In the genomic region with DNA sequence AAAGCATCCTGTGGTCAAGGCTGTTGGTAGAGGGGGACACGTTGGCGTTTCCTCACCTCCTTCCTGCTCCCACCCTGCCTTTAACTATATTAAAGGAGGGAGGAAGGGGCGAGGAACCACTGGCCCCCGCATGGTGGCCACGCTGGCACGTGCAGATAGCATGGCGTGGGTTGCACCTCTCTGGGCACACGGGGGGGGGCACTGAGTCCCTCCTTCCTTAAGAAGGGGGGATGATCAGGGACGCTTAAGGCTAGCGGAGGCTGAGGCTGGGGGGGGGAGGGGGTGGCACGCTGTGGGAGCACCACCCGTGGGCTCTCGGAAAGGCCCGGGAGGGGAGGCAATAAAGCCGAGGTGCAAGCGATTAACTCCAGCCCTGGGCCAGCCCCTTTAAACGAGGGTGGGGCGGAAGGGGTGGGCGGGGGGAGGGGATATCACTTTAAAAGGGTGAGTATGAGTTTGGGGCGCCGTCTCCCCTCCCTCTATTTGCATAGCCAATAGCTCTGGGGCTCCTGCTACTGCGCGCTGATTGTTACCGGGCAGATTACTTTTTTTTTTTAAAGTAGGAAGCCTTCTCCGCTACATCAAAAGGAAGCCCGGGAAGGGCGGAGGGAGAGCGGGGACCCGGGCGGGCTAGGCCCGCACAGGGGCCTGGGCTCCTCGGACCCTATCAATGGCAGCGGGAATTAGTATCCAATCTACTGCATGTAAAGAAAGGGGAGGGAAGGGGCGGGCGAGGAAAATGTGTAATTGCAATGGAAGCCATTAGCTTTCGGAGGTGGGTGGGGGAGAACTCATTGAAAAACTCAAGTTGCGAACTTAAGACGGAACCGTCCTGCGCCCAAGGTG, we compare ENCODE assay signal across 8 mouse cellular contexts. TPM values are rescaled to one million over a fixed set of nuclear protein-coding genes. Genes with fewer than 3 reads are reported as not detected.
DNase-seq lines count a peak whose midpoint lies in the region; ATAC-seq and TF ChIP-seq lines count a peak whose summit lies in the region.

A gene (minus strand): TSS at position 88 of the 846 bp plus-strand sequence.

- DNase-seq in urinary bladder, postnatal 14 days (ENCODE audit: low spot score): peak; percentile 60
- no peak for DNase-seq in urinary bladder, postnatal 25 days (ENCODE audit: low spot score)
- peak; percentile 62 for DNase-seq in heart, postnatal 25 days (ENCODE audit: low spot score)
- no peak for DNase-seq in large intestine, adult 2 months (ENCODE audit: low read depth, low spot score)
- DNase-seq in lung, adult 2 months: peak; percentile 56
- DNase-seq in thymus, postnatal 10 days (ENCODE audit: low spot score in 2 of 2): peak; percentile 46 to 58

- WGBS in embryonic facial prominence, embryonic 15.5 days: under 1% methylated on average over 40 of the region's 40 CpGs
- WGBS in large intestine, adult 2 months: 2% methylated on average over 40 of the region's 40 CpGs
- WGBS in lung, adult 2 months: under 1% methylated on average over 38 of the region's 40 CpGs
- WGBS in neural tube, embryonic 14.5 days: under 1% methylated on average over 39 of the region's 40 CpGs

- 0 out of 2 replicates have a peak, but pooled peaks cover 4% of the 10 kb centered on the region for H3K27me3 ChIP-seq in embryonic facial prominence, embryonic 15.5 days
- H3K27me3 ChIP-seq in neural tube, embryonic 14.5 days (ENCODE audit: control insufficient read depth, insufficient read depth, low read length): peaks cover 28% of the 10 kb centered on the region

- TF ChIP-seq CTCF in lung, adult 2 months (IDR thresholded peaks at IDR 0.05; ENCODE audit: insufficient read depth, low read length): no peak

- peak within 1 kb of the TSS; percentile 93 for H3K27ac ChIP-seq in embryonic facial prominence, embryonic 15.5 days (replicated peaks)
- H3K27ac ChIP-seq in neural tube, embryonic 14.5 days (ENCODE audit: low read depth, low read length): no peak within 1 kb of the TSS

- peak within 1 kb of the TSS; percentile 94 for H3K4me2 ChIP-seq in embryonic facial prominence, embryonic 15.5 days (replicated peaks)
- peak within 1 kb of the TSS; percentile 70 for H3K4me2 ChIP-seq in neural tube, embryonic 14.5 days (ENCODE audit: low read depth, low read length)

- no peaks in the 10 kb centered on the region for H3K36me3 ChIP-seq in embryonic facial prominence, embryonic 15.5 days
- no peaks in the 10 kb centered on the region for H3K36me3 ChIP-seq in neural tube, embryonic 14.5 days (ENCODE audit: control insufficient read depth, insufficient read depth, low read length)

- peak within 1 kb of the TSS; percentile 27 for H3K9ac ChIP-seq in embryonic facial prominence, embryonic 15.5 days
- H3K9ac ChIP-seq in neural tube, embryonic 14.5 days (replicated peaks; ENCODE audit: low read depth, low read length): peak within 1 kb of the TSS; percentile 35

- H3K4me1 ChIP-seq in embryonic facial prominence, embryonic 15.5 days: peaks cover 54% of the 10 kb centered on the region
- H3K4me1 ChIP-seq in lung, adult 2 months (ENCODE audit: control insufficient read depth, insufficient read depth, low read length): peaks cover 19% of the 10 kb centered on the region
- peaks cover 39% of the 10 kb centered on the region for H3K4me1 ChIP-seq in neural tube, embryonic 14.5 days (ENCODE audit: control insufficient read depth, insufficient read depth, low read length)

- intact Hi-C loops in heart, postnatal 25 days (cut with DNase I): no loop called here

- peak within 1 kb of the TSS; percentile 76 for H3K4me3 ChIP-seq in embryonic facial prominence, embryonic 15.5 days (replicated peaks)
- peak within 1 kb of the TSS; percentile 35 for H3K4me3 ChIP-seq in lung, adult 2 months (replicated peaks; ENCODE audit: extremely low read depth, low read depth, low read length)
- H3K4me3 ChIP-seq in neural tube, embryonic 14.5 days (ENCODE audit: low read depth, low read length): peak within 1 kb of the TSS; percentile 29

- ATAC-seq in embryonic facial prominence, embryonic 15.5 days (ENCODE audit: insufficient number of reproducible peaks, low FRiP score, low TSS enrichment, low read depth): peak; percentile 77
- ATAC-seq in neural tube, embryonic 14.5 days (ENCODE audit: low read depth): peak; percentile 47

- no peak for TF ChIP-seq POLR2A in lung, adult 2 months (IDR thresholded peaks at IDR 0.05; ENCODE audit: borderline replicate concordance, extremely low read depth, low read depth, low read length)

- H3K9me3 ChIP-seq in embryonic facial prominence, embryonic 15.5 days (replicated peaks): no peaks in the 10 kb centered on the region
- H3K9me3 ChIP-seq in neural tube, embryonic 14.5 days (ENCODE audit: control insufficient read depth, low read length): no peaks in the 10 kb centered on the region

RNA-seq across cellular contexts. Expression of the gene that starts here (rescaled TPM):
- polyA plus RNA-seq in embryonic facial prominence, embryonic 15.5 days (2015; fragmentation: Nextera tagmentation; extraction: Ambion mirVana): 918 and 948 TPM in 2 replicates
- total RNA-seq in heart, postnatal 25 days (2021): 100 to 1,000 TPM; 155 to 157 TPM
- 48.1 and 106 TPM in 2 replicates for polyA plus RNA-seq in large intestine, adult 2 months (2012; rRNA removed)
- polyA plus RNA-seq in lung, adult 2 months (2012; rRNA removed): 47.8 and 51.0 TPM in 2 replicates
- 78.2 and 110 TPM in 2 replicates for polyA plus RNA-seq in neural tube, embryonic 14.5 days (2014; fragmentation: Nextera tagmentation; extraction: Ambion mirVana)

Comparison
In these comparisons a context has a peak if more than half of its experiments do, and no peak if none do; other contexts are left out.
1. DNase-seq: peak in urinary bladder, postnatal 14 days (single experiment), heart, postnatal 25 days (single experiment), lung, adult 2 months (single experiment) and thymus, postnatal 10 days (2 of 2); none in urinary bladder, postnatal 25 days (single experiment) and large intestine, adult 2 months (single experiment).
2. Peak in every context shown above with its lines, with median percentiles within 50 percentile points of each other: H3K4me3 ChIP-seq.